Mouse (Mus musculus) hindbrain, embryonic 14.5 days (tissue): Measurements from ENCODE around the gene Cry1. TPM values are rescaled to one million over a fixed set of nuclear protein-coding genes. Genes with fewer than 3 reads are reported as not detected.

ENCODE experiments used
- ATAC-seq: fragments of 200-750 bp; cut with Nextera tagmentation; 2 replicates; pipeline ENCODE4 v1.8.0; 2017; ENCODE audit warnings: moderate number of reproducible peaks, mild to moderate bottlenecking, moderate TSS enrichment, moderate library complexity; ENCODE audit not compliant: low FRiP score
- DNase-seq: peaks from one replicate; pipeline ENCODE4 v3.0.0-alpha.2; 2015; ENCODE audit warnings: low spot score
- H3K27ac ChIP-seq: fragments of 300-500 bp; sonication (generic); 2 replicates; pipeline ENCODE4 v1.5.1; 2014; ENCODE audit warnings: mild to moderate bottlenecking, moderate library complexity
- H3K27me3 ChIP-seq: fragments of 300-500 bp; sonication (generic); 2 replicates; pipeline ENCODE4 v1.6.1; 2014; ENCODE audit warnings: mild to moderate bottlenecking, low read length, mixed read lengths; ENCODE audit not compliant: control insufficient read depth, insufficient read depth
- H3K36me3 ChIP-seq: fragments of 300-500 bp; sonication (generic); replicated peaks from 2 replicates; pipeline ENCODE4 v1.6.1; 2014; ENCODE audit not compliant: control insufficient read depth, insufficient read depth
- H3K4me1 ChIP-seq: fragments of 300-500 bp; sonication (generic); replicated peaks from 2 replicates; pipeline ENCODE4 v1.6.1; 2014; ENCODE audit warnings: antibody characterized with exemption, low read length, mixed read lengths; ENCODE audit not compliant: control insufficient read depth, insufficient read depth
- H3K4me2 ChIP-seq: fragments of 300-500 bp; sonication (generic); replicated peaks from 2 replicates; pipeline ENCODE4 v1.6.1; 2014; ENCODE audit warnings: mild to moderate bottlenecking, moderate library complexity
- H3K4me3 ChIP-seq: fragments of 300-500 bp; sonication (generic); replicated peaks from 2 replicates; pipeline ENCODE4 v1.5.1; 2014; ENCODE audit warnings: mild to moderate bottlenecking, low read length
- H3K9ac ChIP-seq: fragments of 300-500 bp; sonication (generic); 2 replicates; pipeline ENCODE4 v1.6.1; 2014
- H3K9me3 ChIP-seq: fragments of 300-500 bp; sonication (generic); 2 replicates; pipeline ENCODE4 v1.6.1; 2016; ENCODE audit warnings: low read length; ENCODE audit not compliant: control insufficient read depth
- WGBS: fragments of 180-500 bp; shearing (Covaris S2); extraction: QIAGEN DNeasy Blood & Tissue Kit; methylation state at CpG from one replicate; pipeline ENCODE4 v1.1.7; 2014; 5-methylcytosine and 5-hydroxymethylcytosine counted together
- polyA plus RNA-seq: library from polyadenylated mRNA; unstranded; fragments of >200 nt; fragmentation: Nextera tagmentation; extraction: Ambion mirVana; gene quantifications from 2 replicates; pipeline ENCODE4 v1.2.1, GENCODE M21; 2014

The Cry1 gene
- polyA plus RNA-seq, 1 experiment from 2014 or later = 32.9 TPM

- DNase-seq (no peak), ATAC-seq (no peak)
- Histone ChIP-seq H3K27me3 (no peaks in the 10 kb centered on the region), H3K27ac (no peak overlapping the region), H3K9me3 (no peaks in the 10 kb centered on the region), H3K4me1 (no peaks in the 10 kb centered on the region), H3K9ac (no peak overlapping the region), H3K4me2 (no peak overlapping the region), H3K4me3 (no peak overlapping the region), H3K36me3 (no peaks in the 10 kb centered on the region)
- 80% methylated on average over 2 of the region's 2 CpGs for WGBS
Measured at GRCm38 (mm10) chr10:85176640-85177039, 8.2 kb downstream of the Cry1 start.

GRCm38 (mm10) chr10:85165306-85165705, 19.6 kb downstream of the Cry1 start:
- ATAC-seq (no peak), DNase-seq (no peak)
- Histone ChIP-seq H3K4me1 (peaks cover 4% of the 10 kb centered on the region; the same call in 1 of the 2 replicates), H3K36me3 (no peaks in the 10 kb centered on the region), H3K4me3 (no peak overlapping the region), H3K4me2 (no peak overlapping the region), H3K9ac (no peak overlapping the region), H3K27ac (no peak overlapping the region), H3K27me3 (no peaks in the 10 kb centered on the region), H3K9me3 (no peaks in the 10 kb centered on the region)
- 85% methylated on average over 5 of the region's 5 CpGs for WGBS

- ATAC-seq (no peak), DNase-seq (no peak)
- Histone ChIP-seq H3K27ac (no peak overlapping the region), H3K4me2 (no peak overlapping the region), H3K9me3 (no peaks in the 10 kb centered on the region), H3K4me1 (peaks cover 4% of the 10 kb centered on the region; the same call in 1 of the 2 replicates), H3K4me3 (no peak overlapping the region), H3K9ac (no peak overlapping the region), H3K27me3 (no peaks in the 10 kb centered on the region), H3K36me3 (no peaks in the 10 kb centered on the region)
- 94% methylated on average over 13 of the region's 13 CpGs for WGBS
Measured at GRCm38 (mm10) chr10:85164791-85165190, 20.1 kb downstream of the Cry1 start.

- Histone ChIP-seq H3K27ac (no peak overlapping the region), H3K9ac (no peak overlapping the region), H3K4me1 (peaks cover 4% of the 10 kb centered on the region; the same call in 1 of the 2 replicates), H3K4me2 (no peak overlapping the region), H3K4me3 (no peak overlapping the region), H3K9me3 (no peaks in the 10 kb centered on the region), H3K36me3 (no peaks in the 10 kb centered on the region), H3K27me3 (no peaks in the 10 kb centered on the region)
- WGBS = 69% methylated on average over 5 of the region's 5 CpGs
- ATAC-seq = no peak
- DNase-seq = peak; percentile 64
Measured at GRCm38 (mm10) chr10:85161745-85162351, 23.0 kb downstream of the Cry1 start.

- H3K36me3 ChIP-seq = no peaks in the 10 kb centered on the region
- DNase-seq (no peak), ATAC-seq (no peak)
- WGBS = 93% methylated on average over 1 of the region's 1 CpGs
- H3K4me1 ChIP-seq = peaks cover 4% of the 10 kb centered on the region; the same call in 1 of the 2 replicates
- no peak overlapping the region for H3K9ac ChIP-seq
- H3K9me3 ChIP-seq = no peaks in the 10 kb centered on the region
- H3K4me3 ChIP-seq = no peak overlapping the region
- H3K4me2 ChIP-seq = no peak overlapping the region
- no peak overlapping the region for H3K27ac ChIP-seq
- no peaks in the 10 kb centered on the region for H3K27me3 ChIP-seq
Measured at GRCm38 (mm10) chr10:85159989-85160619, 24.8 kb downstream of the Cry1 start.

GRCm38 (mm10) chr10:85157451-85157850, 27.4 kb downstream of the Cry1 start:
- H3K9ac ChIP-seq = no peak overlapping the region
- DNase-seq (no peak), ATAC-seq (no peak)
- no peak overlapping the region for H3K27ac ChIP-seq
- 89% methylated on average over 7 of the region's 7 CpGs for WGBS
- H3K27me3 ChIP-seq = no peaks in the 10 kb centered on the region
- H3K4me2 ChIP-seq = no peak overlapping the region
- no peak overlapping the region for H3K4me3 ChIP-seq
- H3K9me3 ChIP-seq = no peaks in the 10 kb centered on the region
- H3K36me3 ChIP-seq = 0 out of 2 replicates have a peak, but pooled peaks cover 3% of the 10 kb centered on the region
- peaks cover 4% of the 10 kb centered on the region; the same call in 1 of the 2 replicates for H3K4me1 ChIP-seq

GRCm38 (mm10) chr10:85154195-85154594, 30.7 kb downstream of the Cry1 start:
- Histone ChIP-seq H3K36me3 (peaks cover 11% of the 10 kb centered on the region; the same call in 1 of the 2 replicates), H3K27me3 (no peaks in the 10 kb centered on the region), H3K4me3 (no peak overlapping the region), H3K4me2 (no peak overlapping the region), H3K27ac (no peak overlapping the region), H3K4me1 (no peaks in the 10 kb centered on the region), H3K9me3 (no peaks in the 10 kb centered on the region), H3K9ac (no peak overlapping the region)
- WGBS = 8% methylated on average over 2 of the region's 2 CpGs
- DNase-seq (peak; percentile 82), ATAC-seq (no peak)

- H3K9ac ChIP-seq = no peak overlapping the region
- peaks cover 40% of the 10 kb centered on the region for H3K36me3 ChIP-seq
- H3K27ac ChIP-seq = no peak overlapping the region
- DNase-seq (no peak), ATAC-seq (no peak)
- no peaks in the 10 kb centered on the region for H3K9me3 ChIP-seq
- H3K4me1 ChIP-seq = no peaks in the 10 kb centered on the region
- WGBS = 80% methylated on average over 5 of the region's 5 CpGs
- H3K27me3 ChIP-seq = no peaks in the 10 kb centered on the region
- H3K4me3 ChIP-seq = no peak overlapping the region
- no peak overlapping the region for H3K4me2 ChIP-seq
Measured at GRCm38 (mm10) chr10:85149226-85149625, 35.6 kb downstream of the Cry1 start.

- DNase-seq (no peak), ATAC-seq (no peak)
- Histone ChIP-seq H3K4me1 (no peaks in the 10 kb centered on the region), H3K4me2 (no peak overlapping the region), H3K9me3 (no peaks in the 10 kb centered on the region), H3K9ac (no peak overlapping the region), H3K4me3 (no peak overlapping the region), H3K27ac (no peak overlapping the region), H3K27me3 (no peaks in the 10 kb centered on the region), H3K36me3 (peaks cover 65% of the 10 kb centered on the region)
- WGBS = 83% methylated on average over 14 of the region's 14 CpGs
Measured at GRCm38 (mm10) chr10:85146282-85146681, 38.6 kb downstream of the Cry1 start.
